In genomic region chr6:51648813-51649212, GRCm38 (mm10) we compare ENCODE assay signal across 16 mouse cellular contexts.
"Had no signal": no experiment of that assay in that cellular context is flagged by ENCODE, and none has a peak within 500 bp of the region (broad histone marks: within the 10 kb centered on the region; RNA-seq: fewer than 3 reads in every experiment).

No protein-coding gene starts in this region.

- DNase-seq: kidney, adult 18-20 months; kidney, postnatal 10 days; kidney, postnatal 4 days; left cerebral cortex, postnatal 4 days; lung, embryonic 14.5 days; lung, postnatal 10 days; lung, postnatal 4 days; right cerebral cortex, adult 18-20 months; right cerebral cortex, postnatal 25 days; thymus, postnatal 36 days had no signal

- H3K27me3 ChIP-seq: intestine, embryonic 15.5 days; limb, embryonic 15.5 days; liver, embryonic 12.5 days; neural tube, embryonic 12.5 days had no signal

- H3K9me3 ChIP-seq: intestine, embryonic 15.5 days; limb, embryonic 15.5 days; liver, embryonic 12.5 days; neural tube, embryonic 12.5 days had no signal

- ATAC-seq: intestine, embryonic 15.5 days; liver, embryonic 12.5 days had no signal

- H3K4me2 ChIP-seq: intestine, embryonic 15.5 days; limb, embryonic 15.5 days; liver, embryonic 12.5 days; lung, embryonic 14.5 days; neural tube, embryonic 12.5 days had no signal

- H3K4me3 ChIP-seq: intestine, embryonic 15.5 days; layer of hippocampus, adult 2 months; limb, embryonic 15.5 days; liver, embryonic 12.5 days; myocyte; neural tube, embryonic 12.5 days had no signal

- H3K9ac ChIP-seq: intestine, embryonic 15.5 days; limb, embryonic 15.5 days; liver, embryonic 12.5 days; lung, embryonic 14.5 days; neural tube, embryonic 12.5 days had no signal

- H3K27ac ChIP-seq: intestine, embryonic 15.5 days; layer of hippocampus, adult 2 months; limb, embryonic 15.5 days; liver, embryonic 12.5 days; neural tube, embryonic 12.5 days had no signal

- H3K36me3 ChIP-seq: intestine, embryonic 15.5 days; limb, embryonic 15.5 days; liver, embryonic 12.5 days; neural tube, embryonic 12.5 days had no signal

- H3K4me1 ChIP-seq: intestine, embryonic 15.5 days; limb, embryonic 15.5 days; liver, embryonic 12.5 days had no signal
